Mouse (Mus musculus): ENCODE results near the gene Nckap5l.

GRCm38 (mm10) chr15:99423884-99424283 is 33.7 kb downstream of the Nckap5l start:
- TF ChIP-seq CTCF (IDR thresholded peaks at IDR 0.05; ENCODE audit: low read depth, low read length) (no peak), POLR2A (IDR thresholded peaks at IDR 0.05; ENCODE audit: insufficient read depth, low read length) (no peak), EP300 (IDR thresholded peaks at IDR 0.05; ENCODE audit: insufficient read depth, low read depth, low read length) (no peak)

Data from ES-Bruce4 (cell line).